Mouse (Mus musculus) brain, embryonic 18.5 days (tissue): ENCODE measurements at regions not wholly inside any gene's neighbourhood (a gene's known extent, or its start where the extent isn't known, plus 50 kb on each side); places are given as distances from the start of the nearest gene placed in this dataset.

Experiments used
- DNase-seq: peaks from one replicate; pipeline ENCODE4 v3.0.0-alpha.2; 2012; ENCODE audit warnings: low read depth, low spot score

DNA sequence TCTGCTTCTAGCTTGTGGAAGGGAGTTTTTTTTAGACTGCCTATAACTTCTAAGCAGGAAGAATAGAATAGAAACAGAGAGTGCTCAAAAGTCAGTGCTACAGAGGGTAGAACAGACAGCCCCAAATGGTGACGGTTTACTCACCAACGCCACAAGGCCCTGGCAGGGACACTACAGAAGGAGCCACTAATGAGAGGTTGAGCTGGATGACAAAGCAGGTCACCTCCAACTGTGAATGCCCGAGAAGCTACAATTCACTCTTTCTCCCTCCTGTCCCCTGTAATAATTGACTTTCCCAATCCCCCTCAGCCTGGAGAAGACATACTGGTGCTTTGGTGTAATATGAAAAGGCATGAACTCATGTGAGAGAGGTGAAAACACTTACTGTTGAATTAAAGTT, 106.5 kb upstream of the Arl4c start:
- no peak for DNase-seq

DNA sequence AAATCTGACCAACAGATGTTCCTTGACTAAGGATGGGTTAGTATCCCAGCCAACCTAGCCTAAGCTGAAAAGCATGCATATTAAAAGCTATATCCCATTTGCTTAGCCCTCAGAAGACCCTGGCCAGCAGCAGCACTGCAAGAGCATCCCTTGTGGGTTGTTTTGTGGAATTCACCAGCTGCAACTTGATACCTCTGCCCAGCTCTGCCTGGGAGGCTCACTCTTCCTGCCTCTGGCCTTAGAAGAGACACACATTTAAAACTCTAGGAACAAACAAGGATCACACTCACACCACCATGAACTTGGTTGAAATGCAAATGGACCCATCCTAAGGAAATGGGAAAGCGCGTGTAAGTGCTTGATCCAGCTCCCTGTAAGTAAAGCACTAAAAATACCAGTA, 107.7 kb upstream of the Arl4c start:
- no peak for DNase-seq

DNA sequence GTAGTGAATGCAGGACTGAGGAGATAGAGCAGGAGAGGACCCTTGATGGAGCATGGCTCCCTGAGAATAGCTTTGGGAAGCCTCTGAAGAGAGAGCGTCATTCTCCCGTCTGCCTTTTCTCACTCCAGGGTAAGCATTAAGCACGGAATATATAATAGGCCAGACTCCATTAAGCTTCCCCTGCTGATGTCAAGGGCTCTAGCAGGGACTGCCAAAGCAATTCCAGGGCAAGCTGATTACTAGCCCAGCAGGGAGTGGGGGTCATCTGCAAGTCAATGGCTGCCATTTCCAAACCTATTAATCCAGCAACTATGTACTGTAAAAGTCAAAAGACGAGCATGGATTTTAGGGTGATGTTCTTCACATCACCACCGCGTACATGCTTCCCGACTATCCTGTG, 111.2 kb upstream of the Arl4c start:
- no peak for DNase-seq

DNA sequence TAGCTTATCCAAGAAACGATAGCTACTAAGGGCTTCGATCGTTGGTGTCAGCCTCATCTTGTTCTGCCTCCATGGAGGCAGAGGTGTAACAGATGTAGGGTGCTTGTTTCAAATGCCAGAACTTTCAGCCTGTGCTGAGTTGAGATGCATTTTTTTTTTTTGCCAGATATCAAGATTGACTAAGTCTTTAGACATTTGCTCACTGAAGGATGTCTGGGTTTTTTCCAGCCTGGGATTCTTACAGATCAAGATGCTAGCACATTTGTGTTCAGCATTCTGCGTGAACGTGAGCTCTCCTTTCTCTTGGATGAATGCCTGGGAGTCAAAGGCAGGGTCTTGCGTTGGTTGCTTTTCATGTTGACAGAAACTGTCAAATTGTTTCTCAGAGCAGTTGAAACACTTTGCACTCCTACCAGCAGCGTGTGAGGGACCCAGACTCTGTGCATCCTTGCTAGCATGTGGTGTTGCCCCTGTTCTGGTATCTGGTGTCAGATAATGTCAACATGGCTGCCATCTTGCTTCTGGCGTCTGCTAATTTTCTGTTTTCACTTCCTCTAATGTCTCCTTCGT, 114.4 kb upstream of the Arl4c start:
- peak; percentile 74 for DNase-seq

DNA sequence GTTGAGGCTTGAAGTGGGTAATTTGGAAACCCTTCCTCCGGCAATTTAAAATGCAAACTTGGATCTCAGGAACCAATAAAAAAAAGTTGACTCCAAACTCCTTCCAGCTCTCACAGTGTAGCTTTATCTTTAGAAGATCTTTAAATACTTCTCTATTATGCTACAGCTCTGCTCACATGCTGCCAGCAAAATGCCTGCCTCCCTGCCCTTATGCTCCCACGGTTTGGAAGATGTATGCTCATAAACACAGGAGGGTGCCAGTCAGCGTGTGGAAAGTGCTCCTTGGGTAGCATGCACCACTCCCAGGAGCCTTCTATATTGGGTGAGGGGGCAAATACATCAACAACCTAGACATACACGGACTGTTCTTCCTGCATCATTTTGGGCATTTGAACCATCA, 123.2 kb upstream of the Arl4c start:
- DNase-seq, result no peak

DNA sequence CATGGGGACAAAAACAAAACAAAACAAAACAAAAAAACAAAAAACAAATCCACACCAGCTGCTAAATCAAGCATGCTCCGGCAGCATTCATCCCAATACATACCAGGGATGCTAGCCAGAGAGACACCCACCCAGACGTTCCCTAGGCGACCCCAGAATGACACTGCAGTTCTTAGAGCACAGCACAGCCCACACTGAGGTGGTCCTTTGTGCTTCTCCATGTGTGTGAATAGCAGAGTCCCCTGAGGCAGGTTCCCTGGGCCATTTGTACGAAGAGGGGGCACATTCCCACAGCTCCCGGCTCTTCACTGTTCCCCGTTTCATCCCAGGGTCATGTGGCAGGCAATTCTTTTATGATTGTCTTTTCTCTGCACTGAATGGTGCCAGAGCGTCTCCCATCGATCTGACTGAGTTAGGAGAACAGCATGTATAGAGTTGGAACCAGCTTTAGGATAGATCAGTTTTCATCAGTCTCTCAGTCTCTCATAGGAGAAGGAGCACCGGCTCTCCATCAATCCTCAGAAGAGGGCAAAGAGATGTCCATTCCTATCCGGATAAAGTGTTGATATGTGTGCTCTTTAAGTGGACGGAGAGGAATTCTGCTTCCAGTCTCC, 136.7 kb upstream of the Arl4c start:
- no peak for DNase-seq

DNA sequence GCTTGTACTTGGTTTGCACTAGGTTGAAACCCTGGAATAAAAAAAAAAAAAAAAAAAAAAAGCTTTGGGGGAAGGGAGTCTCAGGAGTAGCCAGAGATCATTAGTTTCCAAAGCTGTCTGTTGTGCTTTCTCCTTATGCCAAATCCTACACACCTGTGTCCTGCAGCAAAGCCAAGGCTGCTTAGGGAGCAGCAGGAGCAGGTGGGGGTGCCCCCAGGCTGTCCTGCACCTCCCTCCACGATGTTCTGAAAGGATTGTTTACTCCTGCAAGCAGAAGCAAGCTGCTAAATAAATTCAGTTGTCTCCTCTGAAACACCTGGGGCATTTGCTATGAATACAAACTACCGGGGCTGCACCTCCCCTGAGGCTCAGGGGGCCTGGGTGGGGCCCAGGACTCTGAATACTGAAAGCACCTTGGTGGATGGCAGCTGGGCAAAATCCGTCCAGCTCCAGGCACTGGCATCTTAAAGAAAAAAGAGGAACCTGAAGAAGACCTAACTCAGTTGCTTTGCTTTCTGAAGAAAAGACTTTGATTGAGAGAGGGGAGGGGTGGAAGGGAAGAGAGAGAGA, 137.5 kb upstream of the Arl4c start:
- DNase-seq, result no peak

DNA sequence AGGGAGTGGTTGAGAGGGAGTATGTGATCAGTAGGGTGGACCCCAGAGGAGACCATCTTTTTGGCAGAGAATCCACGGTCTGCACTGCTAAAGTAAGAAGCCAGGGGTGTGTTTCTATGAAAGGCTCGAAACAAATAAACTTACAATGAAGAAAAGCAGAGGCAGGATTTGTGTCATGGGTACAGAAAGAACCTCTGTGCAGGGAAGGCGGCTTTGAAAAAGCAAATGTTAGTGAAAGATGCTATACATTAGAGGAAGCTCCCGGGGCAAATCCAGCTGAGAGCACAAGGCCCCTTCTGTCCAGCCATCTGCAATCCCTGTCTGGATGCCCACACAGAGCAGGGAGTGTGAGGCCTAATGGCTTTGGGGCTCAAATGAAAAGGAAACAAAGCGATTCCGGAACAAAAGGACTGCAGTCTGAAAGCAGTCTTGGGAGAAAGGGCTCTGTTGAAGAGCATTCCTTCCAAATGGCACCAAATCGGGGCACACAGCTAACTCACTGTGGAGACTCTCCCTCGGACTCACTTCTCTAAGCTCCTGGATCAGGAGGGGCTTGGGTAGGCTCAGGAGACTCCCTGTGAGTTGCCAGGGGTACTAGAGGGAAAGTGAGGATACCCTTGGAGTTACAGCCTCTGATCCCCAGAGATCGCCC, 138.1 kb upstream of the Arl4c start:
- DNase-seq, result no peak

DNA sequence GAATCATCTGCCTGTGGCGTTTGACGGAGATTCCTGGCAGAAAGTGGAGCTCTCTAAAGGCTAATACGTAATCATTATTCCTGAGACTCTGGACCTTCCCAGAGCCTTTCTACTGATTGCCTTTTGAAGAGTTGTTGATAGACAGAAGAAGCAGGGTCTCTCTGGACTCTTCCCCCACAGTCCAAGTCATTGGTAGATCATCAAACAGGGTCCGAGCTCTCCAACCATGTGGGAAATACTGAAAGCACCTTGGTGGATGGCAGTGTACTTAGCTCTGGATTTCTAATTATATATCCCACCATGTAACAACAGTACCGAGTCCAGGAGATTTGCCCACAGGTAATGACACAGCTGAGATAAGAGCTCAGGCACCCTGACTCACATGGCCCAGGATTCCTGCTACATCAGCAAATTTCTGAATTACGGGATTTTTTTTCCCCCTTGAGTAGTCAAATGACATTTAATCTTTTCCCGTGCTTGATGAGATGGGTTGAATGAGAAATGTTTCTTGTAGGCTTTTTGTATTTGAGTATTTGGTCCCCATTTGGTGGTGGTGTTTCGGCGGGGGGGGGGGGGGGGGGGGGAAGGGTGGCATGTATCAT, 139.1 kb upstream of the Arl4c start:
- DNase-seq, result no peak

DNA sequence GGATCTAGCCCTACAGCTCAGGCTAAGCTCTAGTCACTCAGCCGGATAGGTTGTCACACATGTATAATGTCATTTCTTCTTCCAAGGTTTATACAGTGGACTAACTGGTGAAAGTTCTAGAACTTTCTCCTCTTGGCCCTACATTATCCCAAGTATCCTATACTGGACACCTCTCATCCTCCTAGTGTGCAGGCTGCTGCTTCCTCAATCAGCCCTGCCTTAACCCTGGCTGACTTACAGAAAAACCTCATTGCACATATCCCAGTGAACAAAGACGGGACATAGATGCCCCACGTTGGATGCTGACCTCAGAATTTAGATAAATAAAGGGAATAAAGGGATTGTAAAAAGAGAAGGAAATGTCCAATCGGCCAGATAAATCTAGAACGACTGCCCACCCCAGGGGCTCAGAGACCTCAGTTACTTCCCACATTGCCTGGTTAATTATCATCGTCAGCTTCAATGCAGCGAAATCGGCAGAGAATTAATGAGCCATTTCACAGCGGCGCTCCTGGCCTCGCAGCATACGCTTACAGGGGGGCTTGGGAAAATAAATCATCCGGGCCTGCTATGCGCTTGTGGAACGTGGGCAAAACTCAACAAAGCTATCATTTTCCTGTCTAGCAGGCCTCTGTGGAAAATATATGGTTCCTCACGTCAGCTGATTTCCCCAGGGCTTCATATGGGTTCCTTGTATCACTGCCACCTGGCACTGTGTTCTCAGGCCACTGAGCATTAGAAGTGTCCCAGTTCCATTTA, 145.5 kb upstream of the Arl4c start:
- no peak for DNase-seq

DNA sequence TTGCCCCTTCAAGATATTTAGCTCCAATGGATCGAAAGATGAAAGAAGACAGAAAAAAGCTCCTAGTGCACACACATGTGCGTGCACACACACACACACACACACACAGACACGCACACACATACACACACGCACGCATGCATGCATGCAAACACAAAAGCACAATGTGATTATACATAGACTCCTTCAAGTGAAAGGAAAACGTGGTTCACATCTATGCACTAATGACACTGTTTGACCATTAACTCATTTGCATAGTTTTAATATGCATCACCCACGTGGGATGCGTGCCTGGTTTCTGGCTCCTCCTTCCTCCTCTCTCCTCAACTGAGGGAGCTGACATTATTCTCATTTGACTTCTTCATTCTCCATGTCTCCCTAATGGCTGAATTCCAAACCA, 146.2 kb upstream of the Arl4c start:
- no peak for DNase-seq

DNA sequence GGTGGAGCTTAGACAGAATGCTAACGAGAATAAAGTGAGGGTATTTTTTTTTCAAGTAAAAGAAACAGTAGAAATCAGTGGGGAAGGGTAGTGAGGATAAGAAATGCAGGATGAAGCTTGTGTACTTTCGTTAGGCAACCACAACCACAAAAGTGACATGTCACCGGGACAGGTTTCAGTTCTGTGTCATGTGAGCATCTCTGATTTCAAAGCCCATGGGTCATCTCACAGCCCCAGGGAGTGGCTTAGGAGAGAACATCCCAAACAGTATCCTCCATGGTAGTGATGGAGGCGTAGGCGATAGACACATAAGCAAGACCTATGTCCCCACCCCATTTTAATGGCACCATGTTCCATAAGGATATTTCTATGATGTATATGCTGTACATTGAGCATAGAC, 147.4 kb upstream of the Arl4c start:
- DNase-seq, result no peak

DNA sequence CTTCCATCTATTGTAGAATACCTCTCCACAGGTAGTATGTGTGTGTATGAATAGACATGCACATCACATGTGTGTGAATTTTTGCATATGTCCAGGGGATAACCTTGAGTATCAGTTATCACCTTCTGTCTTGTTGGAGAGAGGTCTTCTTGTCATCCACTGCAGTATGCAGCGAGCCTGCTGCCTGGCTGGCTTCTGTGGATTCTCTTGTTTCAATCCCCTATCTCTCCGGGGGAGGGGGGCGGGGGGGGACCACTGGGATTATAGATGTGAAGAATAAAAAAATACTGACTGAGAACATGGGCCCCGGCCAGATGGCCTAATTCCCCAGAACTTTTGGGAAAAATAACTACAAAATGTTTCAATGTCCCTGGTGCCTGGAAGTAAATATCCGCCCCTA, 149.9 kb upstream of the Arl4c start:
- DNase-seq, result no peak

DNA sequence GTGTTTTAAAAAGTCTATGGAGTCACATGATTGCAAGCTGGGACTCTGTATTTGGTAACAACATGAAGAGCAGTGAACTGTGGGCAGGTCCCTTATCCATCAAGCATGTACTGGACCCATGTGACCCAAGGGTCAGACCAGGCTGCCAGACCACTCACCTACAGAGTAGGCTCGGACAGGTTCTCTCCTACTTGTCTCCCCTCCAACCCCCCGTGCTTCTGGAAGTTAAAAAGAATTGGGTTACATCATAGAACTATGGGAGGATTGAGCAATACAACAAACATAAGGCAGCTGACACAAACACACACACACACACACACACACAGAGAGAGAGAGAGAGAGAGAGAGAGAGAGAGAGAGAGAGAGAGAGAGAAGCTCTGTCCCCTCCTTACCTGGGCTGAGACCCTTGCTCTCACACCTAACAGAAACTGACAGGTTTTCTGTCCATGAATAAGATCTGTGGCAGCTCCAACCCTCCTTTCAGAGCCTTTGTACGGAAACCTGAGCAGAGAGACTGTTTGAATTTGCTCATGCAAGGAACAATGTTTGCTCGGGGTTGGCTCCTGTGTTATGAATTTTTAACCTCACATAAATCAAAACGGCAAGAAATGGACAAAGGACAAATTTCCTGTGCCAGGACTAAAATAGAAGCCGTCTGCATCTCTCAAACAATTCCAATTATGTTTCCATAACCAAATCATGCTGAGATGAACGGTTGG, 159.0 kb upstream of the Arl4c start:
- no peak for DNase-seq

DNA sequence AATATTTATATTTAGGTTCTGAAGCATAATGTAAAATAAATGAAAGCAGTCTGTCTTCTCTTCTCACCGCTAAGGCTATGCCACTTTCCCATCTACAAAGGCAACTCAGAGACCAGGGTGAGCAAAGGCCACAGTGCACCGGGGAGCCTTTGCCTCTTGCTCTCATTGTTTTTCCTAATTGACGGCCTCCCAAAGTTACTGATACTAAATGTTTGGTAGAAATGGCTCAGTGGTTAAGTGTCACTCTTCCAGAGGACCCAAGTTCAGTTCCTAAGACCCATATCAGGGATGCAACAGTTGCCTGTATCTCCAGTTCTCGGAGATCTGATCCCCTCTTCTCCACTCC, 159.5 kb upstream of the Arl4c start:
- no peak for DNase-seq

DNA sequence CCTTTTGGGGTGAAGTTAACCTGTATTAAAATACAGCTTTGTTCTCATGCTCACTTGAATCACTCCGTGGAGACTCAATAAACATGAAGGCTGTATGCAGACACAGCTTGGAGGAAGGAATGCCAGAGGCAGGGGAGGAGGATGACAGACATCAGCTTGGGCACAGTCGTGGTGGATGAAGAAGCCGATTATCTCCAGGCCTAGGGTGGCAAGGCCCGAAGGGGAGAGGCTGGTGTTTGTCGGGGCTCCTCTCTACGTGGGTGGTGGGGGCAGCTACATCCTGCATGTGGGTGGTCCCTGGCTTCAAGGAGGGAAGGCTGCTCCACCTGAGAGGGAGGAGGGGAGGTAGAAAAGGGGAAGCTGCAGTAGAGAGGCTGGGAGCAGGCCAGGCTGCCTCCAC, 163.4 kb upstream of the Arl4c start:
- DNase-seq, result no peak

DNA sequence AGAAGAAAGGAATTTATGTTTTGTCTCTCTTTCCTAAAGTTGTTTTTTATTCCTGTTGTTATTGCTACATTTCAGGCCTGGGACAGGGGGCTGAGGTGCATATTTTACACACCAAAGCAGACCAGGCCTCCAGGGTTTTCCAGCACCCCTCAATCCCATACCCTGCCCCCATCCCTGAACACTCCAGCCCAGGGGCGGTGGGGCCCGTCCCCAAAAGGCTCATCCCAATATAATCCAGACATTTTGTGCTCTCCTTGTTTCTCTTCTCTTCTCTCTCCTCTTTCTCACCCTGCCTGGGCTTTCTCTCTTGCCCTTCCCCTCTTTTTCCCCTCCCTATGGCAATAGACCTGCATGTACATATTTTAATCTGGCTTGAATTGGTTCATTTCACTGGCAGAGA, 164.6 kb upstream of the Arl4c start:
- no peak for DNase-seq

DNA sequence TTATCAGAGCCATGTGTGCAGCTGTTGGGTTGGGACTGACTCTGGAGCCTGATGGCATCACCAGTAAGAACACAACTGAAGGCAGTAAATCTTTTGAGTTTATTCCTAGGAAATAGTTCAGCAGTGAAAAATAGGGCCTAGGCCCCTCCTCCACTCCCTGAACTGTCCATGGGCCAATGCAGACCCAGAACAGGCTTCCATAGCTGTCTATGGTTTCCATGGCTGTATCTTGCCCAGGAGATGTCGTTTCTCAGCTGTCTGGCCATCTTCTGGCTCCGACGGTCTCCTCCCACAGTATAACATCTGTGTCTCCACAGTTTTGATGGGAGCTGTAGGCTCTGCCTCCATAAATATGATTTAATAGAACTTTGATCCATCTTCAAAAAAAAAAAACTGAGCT, 165.1 kb upstream of the Arl4c start:
- DNase-seq, result no peak

DNA sequence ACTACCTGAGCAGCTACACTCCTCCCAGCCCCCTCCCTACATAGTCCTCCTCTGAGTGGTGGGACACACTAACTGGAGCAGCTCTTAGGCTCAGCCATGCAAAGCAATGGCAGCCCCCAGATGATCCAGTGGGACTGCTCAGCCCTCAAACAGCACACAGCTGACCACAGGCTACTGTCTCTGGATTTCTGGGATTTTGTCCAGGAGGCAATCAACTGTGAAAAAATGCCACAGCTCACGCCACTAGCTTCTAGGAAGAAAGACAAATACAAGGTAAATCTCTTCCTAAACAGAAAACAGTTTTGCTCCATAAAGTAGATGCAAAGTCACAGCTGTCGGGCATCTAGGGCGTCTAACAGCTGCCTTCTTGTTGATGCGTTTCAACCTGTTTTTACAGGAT, 167.9 kb upstream of the Arl4c start:
- DNase-seq, result no peak

DNA sequence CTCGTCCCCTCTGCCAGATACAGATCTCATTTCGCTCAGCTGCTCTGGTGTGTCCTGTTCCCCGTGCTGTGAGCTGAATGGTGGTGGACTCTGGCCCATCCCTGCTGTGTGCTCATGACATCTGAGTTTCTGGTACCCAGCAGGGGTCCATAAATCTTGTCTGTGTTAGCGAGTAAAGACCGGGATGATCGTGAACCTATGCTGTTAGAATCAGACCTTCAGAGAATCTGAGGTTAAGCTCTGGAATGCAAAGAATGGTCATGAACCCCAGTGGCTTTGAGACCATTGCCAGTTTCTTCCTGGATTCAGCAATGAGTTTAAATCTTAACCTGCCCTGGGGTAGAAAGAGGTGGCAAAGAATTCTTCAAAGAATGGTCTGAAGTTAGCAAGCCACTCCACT, 173.3 kb upstream of the Arl4c start:
- no peak for DNase-seq

DNA sequence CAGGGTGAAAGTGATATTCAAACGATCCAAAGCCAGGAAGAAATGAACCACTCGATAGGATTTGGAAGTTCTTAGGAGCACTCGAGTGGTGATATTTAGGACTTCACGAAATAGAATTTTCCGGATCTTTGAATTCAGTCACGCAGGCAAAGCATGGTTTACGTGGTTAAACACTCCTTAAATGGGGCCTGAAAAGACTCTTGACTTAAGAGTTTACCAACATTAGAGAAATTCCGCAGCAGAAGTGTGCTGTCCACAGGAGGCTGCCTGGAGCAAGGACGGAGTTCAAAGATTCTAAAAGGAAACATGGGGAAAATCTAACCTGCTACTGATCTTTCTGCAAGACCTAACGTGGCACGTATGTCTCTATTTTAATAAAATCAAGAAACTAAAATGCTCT, 175.4 kb upstream of the Arl4c start:
- DNase-seq, result no peak

DNA sequence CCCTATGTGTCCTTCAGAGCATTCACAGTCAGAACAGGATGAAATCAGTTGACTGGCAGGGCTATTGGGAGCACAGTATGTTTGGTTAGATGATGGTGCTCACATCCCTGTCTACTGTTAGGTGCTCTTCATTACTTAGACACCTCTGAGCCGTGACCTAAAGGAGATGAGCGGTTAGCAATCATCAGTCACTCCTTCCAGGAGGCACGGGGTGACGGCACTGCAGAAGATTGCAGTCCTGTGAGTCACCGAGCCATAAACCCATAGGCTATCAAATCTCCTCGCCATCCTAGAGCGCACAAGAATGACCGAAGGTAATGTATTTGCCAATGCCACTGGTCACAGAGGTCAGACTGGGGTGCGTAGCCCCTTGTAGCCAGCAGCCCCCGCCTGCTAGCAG, 176.8 kb upstream of the Arl4c start:
- no peak for DNase-seq
